Mouse (Mus musculus): ENCODE data around the gene Gm37240.

Gene Gm37240

GRCm38 (mm10) chr3:84471146-84471545 is 1416.2 kb downstream of the Gm37240 start:
- in situ Hi-C loops (cut with MboI; ENCODE audit: unreplicated experiment in 2 of 2) = no loop called here

- in situ Hi-C loops (cut with MboI; ENCODE audit: unreplicated experiment in 2 of 2) = no loop called here
Measured at GRCm38 (mm10) chr3:84468111-84468453, 1419.2 kb downstream of the Gm37240 start.

- in situ Hi-C loops (cut with MboI; ENCODE audit: unreplicated experiment in 2 of 2) = no loop called here
Measured at GRCm38 (mm10) chr3:84467419-84468110, 1419.8 kb downstream of the Gm37240 start.

GRCm38 (mm10) chr3:84465822-84466500 is 1421.4 kb downstream of the Gm37240 start:
- in situ Hi-C loops (cut with MboI; ENCODE audit: unreplicated experiment in 2 of 2) = no loop called here

- in situ Hi-C loops (cut with MboI; ENCODE audit: unreplicated experiment in 2 of 2) = no loop called here
Measured at GRCm38 (mm10) chr3:84461687-84462086, 1425.6 kb downstream of the Gm37240 start.

- in situ Hi-C loops (cut with MboI; ENCODE audit: unreplicated experiment in 2 of 2) = no loop called here
Measured at GRCm38 (mm10) chr3:84460952-84461351, 1426.4 kb downstream of the Gm37240 start.

- in situ Hi-C loops (cut with MboI; ENCODE audit: unreplicated experiment in 2 of 2) = no loop called here
Measured at GRCm38 (mm10) chr3:84460499-84460898, 1426.8 kb downstream of the Gm37240 start.

- in situ Hi-C loops (cut with MboI; ENCODE audit: unreplicated experiment in 2 of 2) = no loop called here
Measured at GRCm38 (mm10) chr3:84455733-84456417, 1431.4 kb downstream of the Gm37240 start.

- in situ Hi-C loops (cut with MboI; ENCODE audit: unreplicated experiment in 2 of 2) = no loop called here
Measured at GRCm38 (mm10) chr3:84450651-84451050, 1436.7 kb downstream of the Gm37240 start.

GRCm38 (mm10) chr3:84449015-84449414 is 1438.3 kb downstream of the Gm37240 start:
- in situ Hi-C loops (cut with MboI; ENCODE audit: unreplicated experiment in 2 of 2) = no loop called here

- in situ Hi-C loops (cut with MboI; ENCODE audit: unreplicated experiment in 2 of 2) = no loop called here
Measured at GRCm38 (mm10) chr3:84447803-84448202, 1439.5 kb downstream of the Gm37240 start.
